Mouse (Mus musculus): ENCODE results near the gene Slc1a6.

DNA sequence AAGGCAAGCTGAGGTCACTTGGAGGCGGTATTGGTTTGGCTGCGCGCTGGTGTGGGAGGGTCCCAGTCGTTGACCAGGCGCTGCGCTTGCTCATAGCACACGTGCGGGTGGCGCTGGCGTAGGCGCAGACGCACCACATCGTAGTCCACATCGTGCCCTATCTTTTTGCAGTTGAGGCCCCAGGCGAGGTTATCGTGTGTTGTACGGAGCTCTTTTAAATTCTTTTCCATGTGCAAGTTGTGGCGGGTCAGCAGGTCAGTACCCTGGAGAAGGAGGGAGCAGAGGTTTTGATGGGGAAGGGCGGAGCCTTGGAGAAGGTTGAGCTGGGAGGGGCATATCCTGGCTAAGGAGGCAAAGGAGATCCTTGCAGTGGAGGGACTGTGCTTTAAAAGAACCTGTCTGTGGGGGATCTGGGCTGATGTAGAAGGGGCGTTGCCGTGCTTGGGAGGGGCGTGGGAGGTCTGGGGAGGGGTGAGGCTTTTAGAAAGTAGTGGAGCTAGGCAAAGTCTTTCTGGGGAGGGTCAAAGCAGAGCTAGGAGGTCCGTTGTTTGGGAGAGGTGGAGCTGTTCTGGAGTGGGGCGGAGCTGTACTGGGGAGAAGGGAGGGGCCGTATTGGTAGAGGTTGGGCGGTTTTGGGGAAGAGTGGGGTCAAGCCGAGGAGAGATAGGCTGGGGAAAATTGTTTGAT lies 33.1 kb upstream of the Slc1a6 start:
- TF ChIP-seq GATA1 (IDR thresholded peaks at IDR 0.05; ENCODE audit: borderline replicate concordance, low read length) = no peak
- no peak for TF ChIP-seq FLI1 (IDR thresholded peaks at IDR 0.05; ENCODE audit: low read length)
